Mouse (Mus musculus): Measurements from ENCODE around the gene Sec14l5. TPM values are rescaled to one million over a fixed set of nuclear protein-coding genes. Genes with fewer than 3 reads are reported as not detected.

Sec14l5 gene
- polyA plus RNA-seq, 1 experiment from 2014 or later = not detected

DNA sequence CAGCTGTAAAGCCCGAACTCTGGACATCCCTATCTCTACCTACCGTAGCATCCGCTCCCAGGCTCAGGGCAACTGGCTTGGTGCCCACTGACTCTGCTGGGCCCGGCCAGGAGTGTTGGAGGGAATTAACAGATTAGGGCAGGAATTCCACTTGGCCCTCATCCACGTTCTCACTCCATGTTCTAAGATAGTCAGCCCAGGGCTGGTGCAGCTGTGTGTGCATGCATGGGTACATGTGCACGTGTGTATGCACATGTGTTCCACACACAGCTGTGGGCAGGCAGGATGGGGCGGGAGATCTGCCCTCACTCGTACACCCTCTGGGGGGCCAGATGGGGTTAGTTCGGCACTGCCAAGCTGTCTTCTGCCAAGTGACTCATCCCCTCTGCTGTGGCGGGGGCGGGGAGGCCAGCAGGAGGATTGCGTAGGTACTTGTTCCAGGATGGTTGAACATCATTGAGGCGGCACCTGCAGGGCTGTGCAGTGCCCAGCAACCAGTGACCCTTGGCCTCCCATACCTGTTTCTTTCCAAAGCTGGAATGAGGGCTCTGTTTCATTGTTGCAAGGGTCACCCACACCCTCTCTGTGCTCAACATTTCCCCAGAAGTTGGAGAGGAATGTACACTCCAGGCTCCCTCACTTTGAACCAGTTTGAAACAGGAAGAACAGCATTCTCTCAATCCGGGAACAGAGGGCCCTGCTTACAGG lies 12.1 kb upstream of the Sec14l5 start:
- H3K9ac ChIP-seq (ENCODE audit: low read depth, low read length) = no peak overlapping the region
- H3K36me3 ChIP-seq (ENCODE audit: insufficient read depth, low read length) = no peaks in the 10 kb centered on the region
- no peaks in the 10 kb centered on the region for H3K4me1 ChIP-seq (replicated peaks; ENCODE audit: insufficient read depth, low read length)
- DNase-seq (ENCODE audit: low spot score) (no peak), ATAC-seq (replicated peaks; ENCODE audit: low FRiP score, low read depth) (peak; percentile 57)
- H3K9me3 ChIP-seq (replicated peaks; ENCODE audit: low read length) = no peaks in the 10 kb centered on the region
- WGBS = 71% methylated on average over 14 of the region's 14 CpGs
- peak overlapping the region; percentile 19; the same call in 1 of the 2 replicates for H3K27ac ChIP-seq
- TF ChIP-seq CTCF (IDR thresholded peaks at IDR 0.05; ENCODE audit: low read depth) = no peak
- H3K27me3 ChIP-seq (ENCODE audit: insufficient read depth, low read length) = peaks cover 18% of the 10 kb centered on the region; the same call in 1 of the 2 replicates
- H3K4me2 ChIP-seq (ENCODE audit: low read length) = no peak overlapping the region
- no peak overlapping the region for H3K4me3 ChIP-seq (replicated peaks; ENCODE audit: low read depth, low read length)

DNA sequence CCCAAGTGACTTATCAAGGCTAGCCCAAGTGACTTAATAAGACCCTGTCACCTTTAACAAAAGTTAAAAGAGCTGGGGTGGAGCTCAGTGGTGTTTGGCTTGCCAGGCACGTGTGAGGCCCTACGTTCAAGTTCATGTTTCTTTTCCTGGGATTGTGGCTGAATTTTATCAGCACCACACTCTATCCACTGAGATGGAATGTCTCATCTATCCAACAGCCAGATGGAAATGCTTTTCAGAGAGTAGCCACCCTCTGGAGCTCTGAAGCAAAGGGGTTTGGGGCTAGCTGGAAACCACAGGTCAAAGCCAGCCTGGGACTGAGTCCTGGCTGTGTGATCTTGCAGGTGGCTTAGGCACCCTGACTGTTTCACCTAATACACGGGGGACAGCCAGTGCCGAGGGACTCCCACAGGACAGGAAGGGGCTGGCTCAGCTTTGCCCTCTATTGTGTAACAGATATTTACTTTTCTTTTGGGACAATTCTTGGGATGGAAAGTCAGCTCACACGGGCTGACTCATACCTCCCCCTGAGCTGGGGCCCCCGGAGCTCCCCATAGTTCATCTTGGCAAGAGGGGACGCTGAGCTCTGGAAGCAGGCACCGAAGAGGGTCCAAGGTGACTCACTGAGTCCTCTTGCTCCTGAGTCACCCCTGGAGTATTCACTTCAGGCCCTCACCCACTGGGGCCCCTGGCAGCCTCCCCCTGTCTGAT lies 11.2 kb upstream of the Sec14l5 start:
- WGBS = 66% methylated on average over 8 of the region's 8 CpGs

DNA sequence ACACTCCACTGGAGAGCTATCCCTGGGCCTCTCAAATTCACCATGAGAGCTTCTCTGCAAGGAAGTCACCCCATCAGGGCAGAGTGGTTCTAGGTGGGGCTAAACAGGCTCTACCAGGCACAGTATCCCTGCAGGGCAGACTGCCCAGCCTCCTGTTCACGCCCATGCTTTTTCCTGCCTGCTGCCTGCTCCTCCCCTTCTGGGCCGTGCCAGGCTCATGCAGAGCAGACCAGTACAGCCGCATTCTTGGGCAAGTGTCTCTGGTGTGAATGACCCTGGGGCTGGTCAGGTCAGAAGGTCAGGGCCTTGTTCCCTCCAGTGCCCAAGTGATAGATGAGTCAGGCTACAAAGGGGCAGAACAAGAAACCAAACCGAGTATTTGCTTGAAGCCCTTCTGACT lies 10.4 kb upstream of the Sec14l5 start:
- Histone ChIP-seq H3K27me3 (ENCODE audit: insufficient read depth, low read length) (peaks cover 17% of the 10 kb centered on the region; the same call in 1 of the 2 replicates), H3K4me3 (replicated peaks; ENCODE audit: low read depth, low read length) (no peak overlapping the region), H3K4me2 (ENCODE audit: low read length) (no peak overlapping the region), H3K9me3 (replicated peaks; ENCODE audit: low read length) (no peaks in the 10 kb centered on the region), H3K4me1 (replicated peaks; ENCODE audit: insufficient read depth, low read length) (no peaks in the 10 kb centered on the region), H3K27ac (no peak overlapping the region), H3K36me3 (ENCODE audit: insufficient read depth, low read length) (no peaks in the 10 kb centered on the region), H3K9ac (ENCODE audit: low read depth, low read length) (no peak overlapping the region)
- TF ChIP-seq CTCF (IDR thresholded peaks at IDR 0.05; ENCODE audit: low read depth) = no peak
- DNase-seq (ENCODE audit: low spot score) = peak; percentile 16
- peak; percentile 47 for ATAC-seq (replicated peaks; ENCODE audit: low FRiP score, low read depth)
- 11% methylated on average over 4 of the region's 4 CpGs for WGBS

More for the DNA sequence above, 11.2 kb upstream of the Sec14l5 start:
- Histone ChIP-seq H3K4me2 (ENCODE audit: low read length) (no peak overlapping the region), H3K27ac (peak overlapping the region; percentile 19; the same call in 1 of the 2 replicates), H3K4me1 (replicated peaks; ENCODE audit: insufficient read depth, low read length) (no peaks in the 10 kb centered on the region), H3K9me3 (replicated peaks; ENCODE audit: low read length) (no peaks in the 10 kb centered on the region), H3K36me3 (ENCODE audit: insufficient read depth, low read length) (no peaks in the 10 kb centered on the region), H3K27me3 (ENCODE audit: insufficient read depth, low read length) (peaks cover 18% of the 10 kb centered on the region; the same call in 1 of the 2 replicates), H3K9ac (ENCODE audit: low read depth, low read length) (no peak overlapping the region), H3K4me3 (replicated peaks; ENCODE audit: low read depth, low read length) (no peak overlapping the region)
- ATAC-seq (replicated peaks; ENCODE audit: low FRiP score, low read depth) (no peak), DNase-seq (ENCODE audit: low spot score) (no peak)
- no peak for TF ChIP-seq CTCF (IDR thresholded peaks at IDR 0.05; ENCODE audit: low read depth)

DNA sequence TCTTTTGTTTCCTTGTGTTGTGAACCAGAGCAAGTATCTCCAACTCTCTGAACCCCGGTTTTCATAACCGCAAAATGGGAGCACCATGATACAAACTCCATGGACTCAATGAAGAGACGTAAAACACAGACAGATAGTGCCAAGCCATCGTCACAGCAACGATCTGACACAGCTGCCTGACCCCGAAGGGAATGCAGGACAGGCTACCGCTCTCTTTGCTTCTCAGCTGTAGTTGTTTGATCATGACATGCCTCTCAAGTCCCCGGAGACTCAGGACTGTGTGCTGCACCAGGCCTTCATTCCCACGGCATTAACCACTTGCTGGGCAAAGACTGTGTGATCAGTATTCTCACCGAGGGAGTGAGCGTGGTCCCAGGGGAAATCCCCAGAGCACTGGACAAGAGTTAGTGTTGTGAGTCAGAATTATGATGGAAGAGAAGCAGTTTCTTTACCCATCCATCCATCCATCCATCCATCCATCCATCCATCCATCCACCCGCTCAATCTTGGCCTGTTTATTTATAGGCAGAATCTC lies 9.8 kb upstream of the Sec14l5 start:
- ATAC-seq (replicated peaks; ENCODE audit: low FRiP score, low read depth) (no peak), DNase-seq (ENCODE audit: low spot score) (no peak)
- TF ChIP-seq CTCF (IDR thresholded peaks at IDR 0.05; ENCODE audit: low read depth) = no peak
- Histone ChIP-seq H3K9me3 (replicated peaks; ENCODE audit: low read length) (no peaks in the 10 kb centered on the region), H3K36me3 (ENCODE audit: insufficient read depth, low read length) (no peaks in the 10 kb centered on the region), H3K27ac (no peak overlapping the region), H3K9ac (ENCODE audit: low read depth, low read length) (no peak overlapping the region), H3K4me3 (replicated peaks; ENCODE audit: low read depth, low read length) (no peak overlapping the region), H3K4me2 (ENCODE audit: low read length) (no peak overlapping the region), H3K4me1 (replicated peaks; ENCODE audit: insufficient read depth, low read length) (no peaks in the 10 kb centered on the region), H3K27me3 (ENCODE audit: insufficient read depth, low read length) (peaks cover 11% of the 10 kb centered on the region; the same call in 1 of the 2 replicates)
- WGBS = 57% methylated on average over 12 of the region's 12 CpGs

DNA sequence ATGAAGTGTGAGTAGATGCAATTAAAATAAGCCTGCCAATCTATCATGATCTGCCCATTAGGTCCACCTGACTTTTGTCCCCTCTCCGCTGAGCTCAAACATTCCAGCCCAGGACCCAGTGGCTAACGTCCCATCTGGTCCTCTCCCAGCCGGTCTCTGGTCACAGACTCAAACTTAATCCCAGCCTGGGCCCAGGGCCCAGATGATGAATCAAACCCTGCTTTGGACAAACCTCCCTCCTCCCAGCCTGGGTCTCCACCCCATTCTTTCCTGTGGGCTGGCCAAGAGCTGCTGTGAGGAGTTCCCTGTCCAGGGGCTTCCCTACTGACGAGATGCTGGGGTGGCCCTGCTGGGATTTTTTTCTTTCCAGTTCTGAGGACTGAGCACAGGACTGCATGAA lies 7.2 kb upstream of the Sec14l5 start:
- H3K4me3 ChIP-seq (replicated peaks; ENCODE audit: low read depth, low read length) = no peak overlapping the region
- no peaks in the 10 kb centered on the region for H3K4me1 ChIP-seq (replicated peaks; ENCODE audit: insufficient read depth, low read length)
- no peak overlapping the region for H3K4me2 ChIP-seq (ENCODE audit: low read length)
- no peaks in the 10 kb centered on the region for H3K27me3 ChIP-seq (ENCODE audit: insufficient read depth, low read length)
- 41% methylated on average over 4 of the region's 4 CpGs for WGBS
- H3K36me3 ChIP-seq (ENCODE audit: insufficient read depth, low read length) = no peaks in the 10 kb centered on the region
- TF ChIP-seq CTCF (IDR thresholded peaks at IDR 0.05; ENCODE audit: low read depth) = no peak
- H3K9ac ChIP-seq (ENCODE audit: low read depth, low read length) = no peak overlapping the region
- DNase-seq (ENCODE audit: low spot score) (peak; percentile 55), ATAC-seq (replicated peaks; ENCODE audit: low FRiP score, low read depth) (no peak)
- H3K9me3 ChIP-seq (replicated peaks; ENCODE audit: low read length) = no peaks in the 10 kb centered on the region
- H3K27ac ChIP-seq = no peak overlapping the region

DNA sequence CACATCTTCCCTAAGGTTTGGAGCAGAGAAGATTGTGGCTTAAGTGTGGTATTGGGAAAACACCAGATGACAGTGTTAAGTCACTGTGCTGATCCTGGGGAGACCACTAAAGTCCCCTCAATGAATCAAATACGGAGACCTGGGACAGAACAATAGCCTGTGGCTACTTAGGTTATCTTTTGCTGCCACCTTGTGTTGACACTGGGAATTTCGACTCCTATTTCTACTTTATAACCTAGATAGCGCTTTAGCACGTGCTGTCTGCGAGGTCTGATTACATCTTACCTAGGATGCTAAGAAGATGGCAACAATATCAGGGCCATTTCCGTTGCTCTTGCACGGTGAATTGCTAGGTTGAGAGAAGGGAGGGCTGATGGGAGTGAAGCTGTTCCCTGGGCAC lies 1.3 kb upstream of the Sec14l5 start:
- Histone ChIP-seq H3K27ac (no peak overlapping the region), H3K4me1 (replicated peaks; ENCODE audit: insufficient read depth, low read length) (peaks cover 9% of the 10 kb centered on the region; the same call in 1 of the 2 replicates), H3K4me2 (ENCODE audit: low read length) (0 out of 2 replicates have a peak overlapping the region, but pooled peaks have one; percentile 7), H3K36me3 (ENCODE audit: insufficient read depth, low read length) (no peaks in the 10 kb centered on the region), H3K9ac (ENCODE audit: low read depth, low read length) (no peak overlapping the region), H3K27me3 (ENCODE audit: insufficient read depth, low read length) (0 out of 2 replicates have a peak, but pooled peaks cover 4% of the 10 kb centered on the region), H3K9me3 (replicated peaks; ENCODE audit: low read length) (no peaks in the 10 kb centered on the region), H3K4me3 (replicated peaks; ENCODE audit: low read depth, low read length) (no peak overlapping the region)
- ATAC-seq (replicated peaks; ENCODE audit: low FRiP score, low read depth) (no peak), DNase-seq (ENCODE audit: low spot score) (peak; percentile 89)
- TF ChIP-seq CTCF (IDR thresholded peaks at IDR 0.05; ENCODE audit: low read depth) = peak; percentile 87
- WGBS = under 1% methylated on average over 7 of the region's 7 CpGs

Measured in kidney, postnatal 0 days (tissue).